Mouse (Mus musculus) myocyte (in vitro differentiated cells): ENCODE results near the gene Atp6v1fnb. TPM values are rescaled to one million over a fixed set of nuclear protein-coding genes. Genes with fewer than 3 reads are reported as not detected.

Source experiments
- H3K27me3 ChIP-seq: one replicate; pipeline ENCODE4 v1.6.1; 2011; ENCODE audit not compliant: control insufficient read depth, insufficient read depth, insufficient read length
- H3K36me3 ChIP-seq: one replicate; pipeline ENCODE4 v1.6.1; 2011; ENCODE audit not compliant: control insufficient read depth, insufficient read depth
- H3K4me2 ChIP-seq: one replicate; pipeline ENCODE4 v1.6.1; 2011; ENCODE audit warnings: low read depth, control low read depth
- H3K4me3 ChIP-seq: one replicate; pipeline ENCODE4 v1.5.1; 2011; ENCODE audit warnings: mild to moderate bottlenecking, control low read depth, moderate library complexity
- H3K79me2 ChIP-seq: one replicate; pipeline ENCODE4 v1.6.1; 2011; ENCODE audit not compliant: control insufficient read depth, insufficient read depth
- H3ac ChIP-seq: one replicate; pipeline ENCODE4 v1.6.1; 2011; ENCODE audit not compliant: control insufficient read depth, insufficient read length
- CEBPB ChIP-seq: IDR thresholded peaks from 2 replicates; pipeline ENCODE4 v1.6.1; 2011; ENCODE audit warnings: mild to moderate bottlenecking, moderate library complexity; ENCODE audit not compliant: poor library complexity, insufficient read depth, severe bottlenecking
- E2F4 ChIP-seq: IDR thresholded peaks from one replicate; pipeline ENCODE4 v1.6.1; 2011; ENCODE audit warnings: mild to moderate bottlenecking, control low read depth, moderate library complexity; ENCODE audit not compliant: insufficient read depth
- MAX ChIP-seq: IDR thresholded peaks from one replicate; pipeline ENCODE4 v1.6.1; 2011; ENCODE audit warnings: low read depth, mild to moderate bottlenecking, control low read depth
- MYOD1 ChIP-seq, 3 experiments: IDR thresholded peaks; one replicate each; pipeline ENCODE4 v1.6.1; 2011; ENCODE audit warnings: control low read depth in 2 of 3, low read depth in 2 of 3, mild to moderate bottlenecking in 2 of 3, moderate library complexity in 1 of 3; ENCODE audit not compliant: insufficient read length in 2 of 3, control insufficient read depth in 1 of 3
- MYOG ChIP-seq, 3 experiments: IDR thresholded peaks; one replicate each; pipeline ENCODE4 v1.6.1; 2011; ENCODE audit warnings: control low read depth in 2 of 3, low read depth in 2 of 3, mild to moderate bottlenecking in 2 of 3; ENCODE audit not compliant: insufficient read length in 2 of 3, control insufficient read depth in 1 of 3, insufficient read depth in 1 of 3
- POLR2A ChIP-seq: IDR thresholded peaks from one replicate; pipeline ENCODE4 v1.6.1; 2011; ENCODE audit warnings: low read depth, mild to moderate bottlenecking, control low read depth, moderate library complexity; ENCODE audit not compliant: insufficient read length
- POLR2AphosphoS2 ChIP-seq: IDR thresholded peaks from one replicate; pipeline ENCODE4 v1.6.1; 2011; ENCODE audit warnings: low read depth, control low read depth; ENCODE audit not compliant: insufficient read length
- REST ChIP-seq: IDR thresholded peaks from one replicate; pipeline ENCODE4 v1.6.1; 2011; ENCODE audit warnings: mild to moderate bottlenecking, control low read depth, moderate library complexity; ENCODE audit not compliant: insufficient read depth, insufficient read length
- SRF ChIP-seq: IDR thresholded peaks from one replicate; pipeline ENCODE4 v1.6.1; 2011; ENCODE audit warnings: low read depth; ENCODE audit not compliant: control insufficient read depth, insufficient read length
- TCF12 ChIP-seq: IDR thresholded peaks from one replicate; pipeline ENCODE4 v1.6.1; 2011; ENCODE audit warnings: mild to moderate bottlenecking, control low read depth; ENCODE audit not compliant: poor library complexity, insufficient read depth, severe bottlenecking
- TCF3 ChIP-seq: IDR thresholded peaks from one replicate; pipeline ENCODE4 v1.6.1; 2011; ENCODE audit warnings: low read depth, control low read depth; ENCODE audit not compliant: insufficient read length
- USF1 ChIP-seq: IDR thresholded peaks from one replicate; pipeline ENCODE4 v1.6.1; 2011; ENCODE audit warnings: low read depth, mild to moderate bottlenecking, control low read depth, moderate library complexity
- polyA plus RNA-seq: library from polyadenylated mRNA; unstranded; fragments of >200 nt; fragmentation: generic; extraction: Trizol; gene quantifications from one replicate; pipeline ENCODE4 v1.2.1, GENCODE M21; 2012; ENCODE audit warnings: missing spikeins

Gene Atp6v1fnb
- polyA plus RNA-seq, 1 experiment: not detected

GRCm38 (mm10) chr6:29431473-29431872 lies 39.8 kb upstream of the Atp6v1fnb start:
- TF ChIP-seq POLR2A: peak; percentile 19
- no peak for TF ChIP-seq POLR2AphosphoS2
- Histone ChIP-seq H3K27me3 (no peaks in the 10 kb centered on the region), H3K4me2 (peak overlapping the region; percentile 86), H3K36me3 (no peaks in the 10 kb centered on the region), H3K4me3 (peak overlapping the region; percentile 100), H3ac (no peak overlapping the region), H3K79me2 (peaks cover 27% of the 10 kb centered on the region)

- H3K79me2 ChIP-seq: peaks cover 34% of the 10 kb centered on the region
- no peak for TF ChIP-seq CEBPB
- no peak for TF ChIP-seq SRF
- no peak for TF ChIP-seq USF1
- TF ChIP-seq TCF12: no peak
- TF ChIP-seq POLR2AphosphoS2: no peak
- TF ChIP-seq E2F4: no peak
- TF ChIP-seq MYOD1 (IDR thresholded peaks at IDR 0.05; ENCODE audit: control insufficient read depth in 1 of 3, insufficient read length in 2 of 3, low read depth in 2 of 3): no peak
- TF ChIP-seq TCF3: no peak
- TF ChIP-seq REST: no peak
- TF ChIP-seq MAX: no peak
- no peaks in the 10 kb centered on the region for H3K27me3 ChIP-seq
- peak overlapping the region; percentile 86 for H3K4me2 ChIP-seq
- no peak overlapping the region for H3ac ChIP-seq
- peak overlapping the region; percentile 100 for H3K4me3 ChIP-seq
- H3K36me3 ChIP-seq: peaks cover 5% of the 10 kb centered on the region
These were observed 39.1 kb upstream of the Atp6v1fnb start for GRCm38 (mm10) chr6:29432156-29432555.

GRCm38 (mm10) chr6:29432676-29433037 lies 38.6 kb upstream of the Atp6v1fnb start:
- TF ChIP-seq CEBPB: no peak
- TF ChIP-seq TCF12: no peak
- peak in 1 of 3 experiments; percentile 5 for TF ChIP-seq MYOG (IDR thresholded peaks at IDR 0.05; ENCODE audit: control insufficient read depth in 1 of 3, insufficient read depth in 1 of 3, insufficient read length in 2 of 3, low read depth in 2 of 3)
- peak overlapping the region; percentile 49 for H3ac ChIP-seq
- peak overlapping the region; percentile 86 for H3K4me2 ChIP-seq
- H3K27me3 ChIP-seq: no peaks in the 10 kb centered on the region
- peak overlapping the region; percentile 100 for H3K4me3 ChIP-seq
- H3K36me3 ChIP-seq: peaks cover 8% of the 10 kb centered on the region
- H3K79me2 ChIP-seq: peaks cover 39% of the 10 kb centered on the region

GRCm38 (mm10) chr6:29433038-29433803 lies 38.0 kb upstream of the Atp6v1fnb start, which contains the start of gene Flnc:
Flnc (plus strand) TSS chr6:29433256.
- Histone ChIP-seq H3K27me3 (no peaks in the 10 kb centered on the region), H3K4me3 (peak within 1 kb of the TSS; percentile 100), H3ac (peak within 1 kb of the TSS; percentile 49), H3K36me3 (peaks cover 13% of the 10 kb centered on the region), H3K4me2 (peak within 1 kb of the TSS; percentile 86), H3K79me2 (peaks cover 44% of the 10 kb centered on the region)
- no peak for TF ChIP-seq USF1
- TF ChIP-seq SRF: no peak
- peak in 1 of 3 experiments; percentile 45 for TF ChIP-seq MYOG (IDR thresholded peaks at IDR 0.05; ENCODE audit: control insufficient read depth in 1 of 3, insufficient read depth in 1 of 3, insufficient read length in 2 of 3, low read depth in 2 of 3)
- no peak for TF ChIP-seq TCF12
- TF ChIP-seq MAX: no peak
- TF ChIP-seq TCF3: peak; percentile 25
- no peak for TF ChIP-seq E2F4
- peak; percentile 75 for TF ChIP-seq POLR2A
- no peak for TF ChIP-seq CEBPB
- TF ChIP-seq MYOD1 (IDR thresholded peaks at IDR 0.05; ENCODE audit: control insufficient read depth in 1 of 3, insufficient read length in 2 of 3, low read depth in 2 of 3): peak in 1 of 3 experiments; percentile 50
- peak; percentile 56 for TF ChIP-seq POLR2AphosphoS2
- TF ChIP-seq REST: no peak

GRCm38 (mm10) chr6:29433804-29434795 lies 37.1 kb upstream of the Atp6v1fnb start:
- TF ChIP-seq POLR2AphosphoS2 (peak; percentile 82), TCF3 (no peak), REST (no peak), MYOG (IDR thresholded peaks at IDR 0.05; ENCODE audit: control insufficient read depth in 1 of 3, insufficient read depth in 1 of 3, insufficient read length in 2 of 3, low read depth in 2 of 3) (peak in 1 of 3 experiments; percentile 30), TCF12 (no peak), SRF (no peak), POLR2A (peak; percentile 79), USF1 (no peak), MYOD1 (IDR thresholded peaks at IDR 0.05; ENCODE audit: control insufficient read depth in 1 of 3, insufficient read length in 2 of 3, low read depth in 2 of 3) (peak in 1 of 3 experiments; percentile 45), E2F4 (no peak), CEBPB (no peak), MAX (no peak)
- H3K4me3 ChIP-seq: peak overlapping the region; percentile 100
- no peaks in the 10 kb centered on the region for H3K27me3 ChIP-seq
- H3K36me3 ChIP-seq: peaks cover 21% of the 10 kb centered on the region
- peaks cover 44% of the 10 kb centered on the region for H3K79me2 ChIP-seq
- peak overlapping the region; percentile 49 for H3ac ChIP-seq
- H3K4me2 ChIP-seq: peak overlapping the region; percentile 86
